Mouse (Mus musculus): ENCODE measurements around the gene Saxo2. TPM values are rescaled to one million over a fixed set of nuclear protein-coding genes. Genes with fewer than 3 reads are reported as not detected.

Gene Saxo2
- 5.8 and 8.2 TPM in 2 replicates for polyA plus RNA-seq (2014; fragmentation: Nextera tagmentation; extraction: Ambion mirVana)

GRCm38 (mm10) chr7:82648353-82649080 lies at the start of gene Saxo2, which contains the start of gene Efl1:
TSS of gene Saxo2 (minus strand) at chr7:82648528.
TSS of gene Efl1 (plus strand) at chr7:82648614.
- Histone ChIP-seq H3K36me3 (ENCODE audit: control insufficient read depth, insufficient read depth, low read length) (no peaks in the 10 kb centered on the region), H3K4me2 (peak within 1 kb of the TSS; percentile 62), H3K9ac (ENCODE audit: low read length) (peak within 1 kb of the TSS; percentile 76), H3K4me1 (ENCODE audit: control insufficient read depth, insufficient read depth, low read length) (peaks cover 5% of the 10 kb centered on the region; the same call in 1 of the 2 replicates), H3K27me3 (ENCODE audit: control insufficient read depth, insufficient read depth, low read length) (no peaks in the 10 kb centered on the region), H3K4me3 (ENCODE audit: low read depth, low read length) (peak within 1 kb of the TSS; percentile 81), H3K27ac (ENCODE audit: low read depth, low read length) (no peak within 1 kb of the TSS), H3K9me3 (ENCODE audit: control insufficient read depth, low read length) (no peaks in the 10 kb centered on the region)
- ATAC-seq (ENCODE audit: low FRiP score) (peak; percentile 99), DNase-seq (ENCODE audit: low spot score, missing footprints) (peak; percentile 99)
- WGBS = under 1% methylated on average over 46 of the region's 46 CpGs

GRCm38 (mm10) chr7:82697668-82698067 lies 49.3 kb upstream of the Saxo2 start:
- no peaks in the 10 kb centered on the region for H3K27me3 ChIP-seq (ENCODE audit: control insufficient read depth, insufficient read depth, low read length)
- H3K9me3 ChIP-seq (ENCODE audit: control insufficient read depth, low read length) = no peaks in the 10 kb centered on the region
- H3K9ac ChIP-seq (ENCODE audit: low read length) = no peak overlapping the region
- DNase-seq (ENCODE audit: low spot score, missing footprints) (no peak), ATAC-seq (ENCODE audit: low FRiP score) (no peak)
- H3K4me3 ChIP-seq (ENCODE audit: low read depth, low read length) = no peak overlapping the region
- H3K27ac ChIP-seq (ENCODE audit: low read depth, low read length) = no peak overlapping the region
- no peaks in the 10 kb centered on the region for H3K4me1 ChIP-seq (ENCODE audit: control insufficient read depth, insufficient read depth, low read length)
- H3K36me3 ChIP-seq (ENCODE audit: control insufficient read depth, insufficient read depth, low read length) = peaks cover 4% of the 10 kb centered on the region; the same call in 1 of the 2 replicates
- 76% methylated on average over 8 of the region's 8 CpGs for WGBS
- no peak overlapping the region for H3K4me2 ChIP-seq

- Histone ChIP-seq H3K27me3 (ENCODE audit: control insufficient read depth, insufficient read depth, low read length) (no peaks in the 10 kb centered on the region), H3K36me3 (ENCODE audit: control insufficient read depth, insufficient read depth, low read length) (peaks cover 4% of the 10 kb centered on the region; the same call in 1 of the 2 replicates), H3K27ac (ENCODE audit: low read depth, low read length) (no peak overlapping the region), H3K4me3 (ENCODE audit: low read depth, low read length) (no peak overlapping the region), H3K9me3 (ENCODE audit: control insufficient read depth, low read length) (no peaks in the 10 kb centered on the region), H3K9ac (ENCODE audit: low read length) (no peak overlapping the region), H3K4me2 (no peak overlapping the region), H3K4me1 (ENCODE audit: control insufficient read depth, insufficient read depth, low read length) (no peaks in the 10 kb centered on the region)
- 88% methylated on average over 6 of the region's 6 CpGs for WGBS
- DNase-seq (ENCODE audit: low spot score, missing footprints) (no peak), ATAC-seq (ENCODE audit: low FRiP score) (no peak)
Measured at GRCm38 (mm10) chr7:82691021-82691738, 42.9 kb upstream of the Saxo2 start.

- peaks cover 8% of the 10 kb centered on the region; the same call in 1 of the 2 replicates for H3K36me3 ChIP-seq (ENCODE audit: control insufficient read depth, insufficient read depth, low read length)
- no peak overlapping the region for H3K4me2 ChIP-seq
- no peaks in the 10 kb centered on the region for H3K9me3 ChIP-seq (ENCODE audit: control insufficient read depth, low read length)
- no peaks in the 10 kb centered on the region for H3K27me3 ChIP-seq (ENCODE audit: control insufficient read depth, insufficient read depth, low read length)
- no peaks in the 10 kb centered on the region for H3K4me1 ChIP-seq (ENCODE audit: control insufficient read depth, insufficient read depth, low read length)
- no peak for ATAC-seq (ENCODE audit: low FRiP score)
- WGBS = 41% methylated on average over 3 of the region's 3 CpGs
- no peak for DNase-seq (ENCODE audit: low spot score, missing footprints)
- no peak overlapping the region for H3K9ac ChIP-seq (ENCODE audit: low read length)
- H3K4me3 ChIP-seq (ENCODE audit: low read depth, low read length) = no peak overlapping the region
- no peak overlapping the region for H3K27ac ChIP-seq (ENCODE audit: low read depth, low read length)
Measured at GRCm38 (mm10) chr7:82688736-82689135, 40.4 kb upstream of the Saxo2 start.

- no peak overlapping the region for H3K27ac ChIP-seq (ENCODE audit: low read depth, low read length)
- peaks cover 4% of the 10 kb centered on the region; the same call in 1 of the 2 replicates for H3K36me3 ChIP-seq (ENCODE audit: control insufficient read depth, insufficient read depth, low read length)
- WGBS = 96% methylated on average over 5 of the region's 5 CpGs
- no peak for DNase-seq (ENCODE audit: low spot score, missing footprints)
- H3K9ac ChIP-seq (ENCODE audit: low read length) = no peak overlapping the region
- H3K4me2 ChIP-seq = no peak overlapping the region
- no peaks in the 10 kb centered on the region for H3K4me1 ChIP-seq (ENCODE audit: control insufficient read depth, insufficient read depth, low read length)
- no peak for ATAC-seq (ENCODE audit: low FRiP score)
- no peak overlapping the region for H3K4me3 ChIP-seq (ENCODE audit: low read depth, low read length)
- no peaks in the 10 kb centered on the region for H3K27me3 ChIP-seq (ENCODE audit: control insufficient read depth, insufficient read depth, low read length)
- H3K9me3 ChIP-seq (ENCODE audit: control insufficient read depth, low read length) = no peaks in the 10 kb centered on the region
Measured at GRCm38 (mm10) chr7:82679901-82680300, 31.6 kb upstream of the Saxo2 start.

- Histone ChIP-seq H3K4me2 (no peak overlapping the region), H3K4me3 (ENCODE audit: low read depth, low read length) (no peak overlapping the region), H3K4me1 (ENCODE audit: control insufficient read depth, insufficient read depth, low read length) (no peaks in the 10 kb centered on the region), H3K27me3 (ENCODE audit: control insufficient read depth, insufficient read depth, low read length) (no peaks in the 10 kb centered on the region), H3K9ac (ENCODE audit: low read length) (no peak overlapping the region), H3K9me3 (ENCODE audit: control insufficient read depth, low read length) (no peaks in the 10 kb centered on the region), H3K36me3 (ENCODE audit: control insufficient read depth, insufficient read depth, low read length) (no peaks in the 10 kb centered on the region), H3K27ac (ENCODE audit: low read depth, low read length) (no peak overlapping the region)
- DNase-seq (ENCODE audit: low spot score, missing footprints) = no peak
- no peak for ATAC-seq (ENCODE audit: low FRiP score)
- WGBS = 92% methylated on average over 6 of the region's 6 CpGs
Measured at GRCm38 (mm10) chr7:82676834-82677233, 28.5 kb upstream of the Saxo2 start.

GRCm38 (mm10) chr7:82676001-82676400 lies 27.7 kb upstream of the Saxo2 start:
- Histone ChIP-seq H3K4me1 (ENCODE audit: control insufficient read depth, insufficient read depth, low read length) (no peaks in the 10 kb centered on the region), H3K4me2 (no peak overlapping the region), H3K4me3 (ENCODE audit: low read depth, low read length) (no peak overlapping the region), H3K36me3 (ENCODE audit: control insufficient read depth, insufficient read depth, low read length) (no peaks in the 10 kb centered on the region), H3K9me3 (ENCODE audit: control insufficient read depth, low read length) (no peaks in the 10 kb centered on the region), H3K9ac (ENCODE audit: low read length) (no peak overlapping the region), H3K27me3 (ENCODE audit: control insufficient read depth, insufficient read depth, low read length) (no peaks in the 10 kb centered on the region), H3K27ac (ENCODE audit: low read depth, low read length) (no peak overlapping the region)
- no peak for DNase-seq (ENCODE audit: low spot score, missing footprints)
- ATAC-seq (ENCODE audit: low FRiP score) = no peak
- WGBS = 91% methylated on average over 5 of the region's 5 CpGs

GRCm38 (mm10) chr7:82664604-82665003 lies 16.3 kb upstream of the Saxo2 start:
- H3K4me1 ChIP-seq (ENCODE audit: control insufficient read depth, insufficient read depth, low read length) = no peaks in the 10 kb centered on the region
- 88% methylated on average over 3 of the region's 3 CpGs for WGBS
- H3K4me2 ChIP-seq = no peak overlapping the region
- no peak overlapping the region for H3K4me3 ChIP-seq (ENCODE audit: low read depth, low read length)
- H3K27ac ChIP-seq (ENCODE audit: low read depth, low read length) = no peak overlapping the region
- no peak overlapping the region for H3K9ac ChIP-seq (ENCODE audit: low read length)
- ATAC-seq (ENCODE audit: low FRiP score) = no peak
- H3K36me3 ChIP-seq (ENCODE audit: control insufficient read depth, insufficient read depth, low read length) = peaks cover 12% of the 10 kb centered on the region
- DNase-seq (ENCODE audit: low spot score, missing footprints) = no peak
- no peaks in the 10 kb centered on the region for H3K27me3 ChIP-seq (ENCODE audit: control insufficient read depth, insufficient read depth, low read length)
- no peaks in the 10 kb centered on the region for H3K9me3 ChIP-seq (ENCODE audit: control insufficient read depth, low read length)

GRCm38 (mm10) chr7:82649081-82649445 lies 735 bp upstream of the Saxo2 start:
- peak; percentile 6 for ATAC-seq (ENCODE audit: low FRiP score)
- 20% methylated on average over 6 of the region's 6 CpGs for WGBS
- H3K27ac ChIP-seq (ENCODE audit: low read depth, low read length) = no peak overlapping the region

More at GRCm38 (mm10) chr7:82649081-82649445, 735 bp upstream of the Saxo2 start:
- Histone ChIP-seq H3K27me3 (ENCODE audit: control insufficient read depth, insufficient read depth, low read length) (no peaks in the 10 kb centered on the region), H3K9me3 (ENCODE audit: control insufficient read depth, low read length) (no peaks in the 10 kb centered on the region), H3K4me3 (ENCODE audit: low read depth, low read length) (peak overlapping the region; percentile 81), H3K4me1 (ENCODE audit: control insufficient read depth, insufficient read depth, low read length) (peaks cover 5% of the 10 kb centered on the region; the same call in 1 of the 2 replicates), H3K9ac (ENCODE audit: low read length) (peak overlapping the region; percentile 76), H3K36me3 (ENCODE audit: control insufficient read depth, insufficient read depth, low read length) (no peaks in the 10 kb centered on the region), H3K4me2 (peak overlapping the region; percentile 62)
- DNase-seq (ENCODE audit: low spot score, missing footprints) = no peak

All from midbrain, embryonic 11.5 days (tissue).